Mouse (Mus musculus) pancreas, adult 10 weeks (tissue): ENCODE measurements around the gene Sparcl1. TPM values are rescaled to one million over a fixed set of nuclear protein-coding genes. Genes with fewer than 3 reads are reported as not detected.

Source experiments
- polyA plus RNA-seq: library from polyadenylated mRNA; stranded (reverse); fragments of 350-450 nt; fragmentation: Illumina TruSeq; extraction: RNeasy Lipid Tissue Mini Kit (QIAGEN cat#74804); gene quantifications from one replicate; pipeline ENCODE4 v1.2.3, GENCODE M21; 2015; ENCODE audit warnings: low read depth, low replicate concordance; ENCODE audit not compliant: insufficient read depth

Sparcl1 gene
- 70.3 TPM for polyA plus RNA-seq

DNA sequence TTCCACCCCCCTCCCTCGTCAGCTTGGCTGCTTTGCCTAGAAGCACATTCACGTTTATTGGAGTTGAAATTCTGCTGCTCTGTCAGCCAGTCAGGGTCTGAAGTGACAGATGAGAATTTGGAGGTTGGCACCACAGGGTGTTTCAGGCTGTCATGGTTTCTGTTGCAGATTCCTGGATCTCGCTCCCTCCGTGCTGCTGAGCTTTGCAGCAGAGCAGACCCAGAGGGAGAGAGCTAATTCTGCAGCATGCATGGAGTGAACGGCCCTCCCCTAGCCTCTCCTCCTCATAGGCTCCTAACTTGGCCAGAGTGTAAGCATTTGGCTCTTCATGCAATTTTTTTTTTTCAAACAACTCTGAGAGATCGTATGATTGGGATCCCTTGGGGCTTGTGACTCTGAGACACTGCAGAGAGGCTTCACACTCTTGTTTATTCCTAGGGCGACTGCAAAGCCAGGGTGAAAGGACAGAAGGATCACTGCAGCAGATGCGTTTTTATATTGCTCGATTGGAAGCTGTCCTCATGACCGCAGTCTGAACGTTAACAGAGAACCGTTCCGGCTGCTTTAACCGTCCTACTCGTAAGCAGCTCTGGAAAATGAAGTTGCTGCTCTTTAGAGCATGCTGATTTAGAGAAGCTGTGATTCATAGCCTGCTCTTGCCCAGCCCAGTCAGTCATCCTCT lies at the start of gene Sparcl1:
Gene Sparcl1 (minus strand): TSS at position 243 of the 682 bp plus-strand sequence.

GRCm38 (mm10) chr5:104077508-104077907 lies 36.0 kb downstream of the Sparcl1 start, which contains the start of gene Gm17660:
Gene Gm17660 (minus strand): TSS chr5:104077608.

GRCm38 (mm10) chr5:104046256-104047199 lies 67.0 kb downstream of the Sparcl1 start, which contains the start of gene Nudt9:
Gene Nudt9 (plus strand): TSS chr5:104046306.

Other genes with a start within 250 kb of the Sparcl1 start
- 2.3 TPM for gene Klhl8, start 202.5 kb downstream of the Sparcl1 start, polyA plus RNA-seq
- gene Hsd17b13, start 136.3 kb downstream of the Sparcl1 start, polyA plus RNA-seq = 98.1 TPM
- 10.7 TPM for gene Hsd17b11, start 91.8 kb downstream of the Sparcl1 start, polyA plus RNA-seq
- gene Nudt9, start 67.4 kb downstream of the Sparcl1 start, polyA plus RNA-seq = 9.8 TPM
- not detected for gene Gm17660, start 36.1 kb downstream of the Sparcl1 start, polyA plus RNA-seq
- not detected for gene Dspp, start 57.0 kb upstream of the Sparcl1 start, polyA plus RNA-seq
- gene Dmp1, start 88.9 kb upstream of the Sparcl1 start, polyA plus RNA-seq = not detected
- not detected for gene Ibsp, start 185.4 kb upstream of the Sparcl1 start, polyA plus RNA-seq
- not detected for gene Mepe, start 211.6 kb upstream of the Sparcl1 start, polyA plus RNA-seq